Mouse (Mus musculus) layer of hippocampus, adult 11-12 months (tissue): Measurements from ENCODE around the gene Slc34a3.

Source experiments
- DNase-seq: peaks from one replicate; pipeline ENCODE4 v3.0.0; 2022; ENCODE audit warnings: low spot score

Slc34a3 gene

DNA sequence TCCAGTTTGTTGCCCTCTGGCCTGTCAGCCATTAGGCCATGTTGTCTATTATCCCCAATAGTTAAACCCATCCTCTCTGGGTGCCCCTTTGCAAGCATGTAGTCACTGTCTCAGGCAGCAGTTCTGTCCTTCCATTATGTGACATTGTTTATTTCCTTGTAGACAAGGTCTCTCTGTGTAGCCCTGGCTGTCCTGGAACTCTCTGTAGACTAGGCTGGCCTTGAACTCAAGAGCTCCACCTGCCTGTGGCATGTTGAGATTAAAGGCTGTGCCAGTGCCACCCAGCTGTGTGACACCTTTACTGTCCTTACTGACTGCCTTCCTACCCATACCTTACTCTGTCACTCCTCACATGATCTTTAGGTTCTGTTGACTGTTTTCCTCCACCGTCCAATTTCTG is 18.2 kb upstream of the Slc34a3 start:
- no peak for DNase-seq

DNA sequence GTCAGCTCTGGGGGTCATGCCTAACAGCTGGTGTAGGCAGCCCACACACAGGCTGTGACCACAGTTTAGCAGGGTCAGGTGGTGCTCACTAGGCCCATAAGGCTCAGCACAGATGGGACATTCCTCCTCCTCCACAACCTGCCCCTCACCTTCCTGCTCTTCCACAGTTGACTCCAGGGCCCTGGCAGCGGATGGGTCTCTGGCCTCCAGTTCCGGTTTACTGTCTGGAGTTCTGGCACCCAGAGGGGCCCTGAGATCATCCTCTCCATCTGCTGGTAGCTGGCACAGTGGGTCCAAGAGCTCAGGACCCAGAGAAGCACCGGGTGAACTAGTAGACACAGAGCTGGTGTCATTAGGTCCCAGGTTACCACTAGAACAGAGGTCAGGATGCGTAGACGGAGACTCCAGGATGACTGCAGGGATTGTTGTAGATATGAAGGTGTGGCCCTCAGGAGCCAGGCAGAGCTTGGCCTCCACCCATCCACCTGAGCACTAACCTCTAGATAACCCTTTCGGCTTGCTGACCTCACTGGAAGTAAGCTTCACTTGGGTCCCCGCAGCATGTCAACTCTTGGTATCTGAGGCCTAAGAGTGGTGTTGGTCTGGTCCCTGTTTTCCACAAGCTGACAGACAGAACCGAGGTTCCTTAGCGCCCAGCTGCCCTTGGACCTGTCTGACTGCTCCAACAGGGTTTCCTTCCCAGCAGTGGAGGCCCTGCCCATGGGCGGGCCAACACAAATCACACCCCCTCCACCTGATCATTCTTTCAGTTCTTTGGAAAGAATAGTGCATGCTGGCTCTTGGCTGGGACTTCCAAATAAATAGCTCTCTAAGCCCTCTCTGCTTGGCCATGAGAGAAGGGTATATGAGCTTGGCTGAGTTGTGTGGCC is 12.3 kb upstream of the Slc34a3 start, which contains the start of gene AL732309.1:
Gene AL732309.1, minus strand, starts transcription at position 681 of the 890 bp plus-strand sequence.
- no peak for DNase-seq

DNA sequence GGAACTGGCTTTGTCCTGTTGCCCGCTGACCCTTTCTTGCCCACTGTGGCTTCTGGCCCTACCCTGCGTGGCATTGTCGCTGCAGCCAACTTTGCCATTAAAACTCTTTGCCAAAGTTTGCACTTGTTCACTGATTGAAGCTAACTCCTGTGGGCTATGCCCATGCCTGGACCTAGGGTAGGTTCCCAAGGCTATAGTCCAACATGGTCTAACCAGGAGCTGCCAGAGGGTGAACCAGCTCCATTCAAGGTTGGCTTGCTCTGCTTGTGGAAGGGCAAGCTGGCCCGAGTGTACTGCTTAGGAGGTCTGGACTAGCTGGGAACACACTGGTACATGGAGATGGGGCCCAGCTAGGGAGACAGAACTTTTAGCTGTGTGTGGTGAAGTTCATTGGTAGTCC is 10.0 kb upstream of the Slc34a3 start:
- no peak for DNase-seq

DNA sequence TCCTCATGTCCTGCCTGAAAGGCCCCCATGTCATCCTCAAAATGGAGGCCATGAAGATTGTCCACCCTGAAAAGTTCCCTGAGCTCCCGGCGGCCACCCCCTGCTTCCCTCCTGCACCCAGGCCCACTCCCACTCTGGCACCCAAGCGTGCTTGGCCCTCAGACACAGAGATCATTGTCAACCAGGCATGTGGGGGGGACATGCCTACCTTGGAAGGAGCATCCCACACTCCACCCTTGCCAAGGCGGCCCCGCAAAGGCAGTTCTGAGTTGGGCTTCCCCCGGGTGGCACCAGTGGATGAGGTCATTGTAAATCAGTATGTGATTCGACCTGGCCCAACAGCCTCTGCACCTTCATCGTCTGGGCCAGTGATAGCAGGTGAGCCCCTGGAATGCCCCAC is 9.2 kb upstream of the Slc34a3 start:
- DNase-seq: no peak

DNA sequence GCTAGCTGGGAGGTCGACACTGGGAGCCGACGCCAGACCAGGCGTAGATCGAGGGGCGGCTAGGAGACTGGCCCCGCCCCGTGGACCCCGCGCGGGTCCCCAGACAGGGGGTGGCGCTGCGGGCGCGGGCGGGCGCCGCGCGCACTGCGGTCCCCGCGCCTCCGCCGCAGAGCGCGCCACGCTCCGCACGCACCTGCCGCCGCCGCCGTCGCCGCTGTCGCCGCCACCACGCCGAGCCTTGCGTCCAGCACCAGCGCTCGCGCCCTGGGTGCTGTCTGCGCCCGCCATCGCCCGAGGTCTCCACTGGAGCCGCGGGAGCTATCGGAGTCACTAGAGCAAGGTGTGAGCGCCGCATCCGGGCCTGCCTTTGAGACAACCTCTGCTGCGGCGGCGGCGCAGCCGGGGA is 7.9 kb upstream of the Slc34a3 start, which contains the start of the genes Rnf208 and Cysrt1:
Gene Rnf208, plus strand, starts transcription at position 155 of the 406 bp plus-strand sequence.
Gene Cysrt1, minus strand, starts transcription at position 352 of the 406 bp plus-strand sequence.
- DNase-seq: no peak

DNA sequence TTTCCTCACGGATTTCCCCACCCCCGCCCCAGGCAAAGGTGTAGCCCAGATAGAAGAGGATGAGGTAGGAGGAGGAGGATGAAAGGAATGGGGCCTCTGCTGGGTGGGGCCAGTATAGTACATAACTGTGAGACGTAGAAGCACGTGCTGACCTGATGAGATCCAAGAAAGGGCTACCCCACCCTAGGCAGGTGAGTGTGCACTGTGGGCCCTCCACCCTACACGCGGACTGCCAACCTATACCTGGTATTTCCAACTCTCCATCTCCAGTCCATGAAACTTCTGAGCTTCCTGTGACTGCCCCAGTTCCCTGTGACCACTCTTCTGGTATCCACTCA is 7.2 kb upstream of the Slc34a3 start:
- no peak for DNase-seq

DNA sequence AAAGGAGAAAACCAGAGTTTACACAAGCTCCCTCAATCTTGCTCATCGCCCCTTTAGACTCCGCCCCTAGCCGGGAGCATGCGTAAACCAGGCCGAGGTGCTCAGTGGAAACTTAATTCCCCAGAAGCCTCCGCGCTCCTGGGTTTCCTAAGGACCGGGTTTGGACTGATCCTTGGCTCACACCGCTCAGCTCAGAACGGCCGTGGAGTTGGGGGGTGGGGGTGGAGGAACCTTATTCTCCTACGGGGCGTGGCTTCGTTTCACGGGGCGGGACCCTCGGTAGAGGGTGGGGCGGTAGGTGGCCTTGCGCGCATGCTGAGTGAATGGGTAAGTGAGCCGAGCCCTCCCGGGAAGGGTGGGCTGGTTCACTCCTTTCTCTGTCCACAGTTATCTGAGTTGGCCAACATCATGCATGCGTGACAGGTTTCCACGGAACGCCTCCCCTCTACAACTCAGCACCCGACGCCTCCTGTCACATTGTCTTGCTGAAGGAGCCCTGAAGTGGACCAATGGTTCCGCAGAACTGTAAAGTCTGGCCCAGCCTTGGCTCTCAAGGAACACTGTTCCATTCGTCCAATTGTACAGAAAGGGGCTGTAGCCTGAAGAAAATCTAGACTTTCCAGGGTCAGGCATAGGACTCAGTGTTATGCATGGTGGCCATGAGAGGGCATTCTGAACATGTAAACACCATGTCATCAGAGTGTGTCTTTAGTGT is 6.7 kb upstream of the Slc34a3 start:
- DNase-seq: peak; percentile 65

DNA sequence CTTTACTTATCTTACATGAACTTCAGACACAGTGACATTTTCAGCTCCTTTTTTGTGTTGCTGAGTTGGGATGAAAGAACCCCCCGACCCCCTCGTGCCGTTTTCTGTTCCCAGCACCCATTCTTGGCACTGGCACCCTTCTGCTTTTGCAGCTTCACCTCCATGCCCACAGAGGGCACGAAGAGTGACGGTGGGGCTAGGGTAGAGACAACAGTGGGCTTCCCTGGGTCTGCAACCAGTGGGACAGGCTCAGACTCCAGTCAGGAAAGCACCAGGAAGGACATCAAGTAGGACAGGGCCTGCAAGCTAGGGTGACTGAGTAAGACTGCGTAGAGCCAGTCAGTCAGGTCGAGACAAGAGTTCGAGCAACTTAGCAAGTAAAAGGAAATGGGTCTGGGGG is 6.1 kb upstream of the Slc34a3 start:
- no peak for DNase-seq

DNA sequence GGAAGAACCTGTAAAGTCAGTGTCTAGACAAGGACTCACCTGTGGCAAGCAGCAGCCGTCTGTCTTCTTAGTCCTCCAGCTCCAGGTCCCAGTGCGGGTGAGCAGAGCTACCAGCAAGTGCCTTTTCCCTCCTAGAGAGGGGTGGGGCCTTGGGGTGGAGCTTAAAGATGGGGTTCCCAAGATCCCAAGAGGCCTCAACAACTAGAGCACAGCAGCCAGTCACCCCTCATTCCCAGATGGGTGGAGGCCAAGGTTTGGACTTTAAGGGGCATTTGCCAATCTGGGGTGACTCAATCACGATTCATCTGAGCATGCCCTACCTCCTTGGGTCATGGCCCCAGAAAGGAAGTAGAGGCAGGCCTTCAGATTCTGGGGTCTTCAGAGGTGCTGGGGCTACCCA is 5.6 kb upstream of the Slc34a3 start:
- DNase-seq: no peak

DNA sequence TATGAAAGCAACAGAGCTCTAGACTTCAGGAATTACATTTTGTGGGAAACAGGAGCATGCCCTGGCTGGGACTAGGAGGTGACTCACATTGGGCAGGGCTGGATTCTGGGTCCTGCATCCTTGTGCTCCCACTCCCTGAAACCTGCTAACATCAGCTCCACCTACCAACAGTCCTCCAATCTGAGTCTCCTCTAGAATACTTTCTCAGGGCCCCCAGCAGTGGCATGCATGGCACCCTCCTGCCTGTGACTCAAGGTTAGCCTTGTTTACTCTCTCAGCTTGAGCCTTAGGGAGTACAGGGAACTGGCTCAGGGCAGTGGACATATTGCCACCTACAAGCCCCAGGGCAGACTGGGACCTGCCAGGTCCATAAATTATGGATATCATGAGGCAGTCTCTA is 3.9 kb upstream of the Slc34a3 start:
- DNase-seq: no peak

DNA sequence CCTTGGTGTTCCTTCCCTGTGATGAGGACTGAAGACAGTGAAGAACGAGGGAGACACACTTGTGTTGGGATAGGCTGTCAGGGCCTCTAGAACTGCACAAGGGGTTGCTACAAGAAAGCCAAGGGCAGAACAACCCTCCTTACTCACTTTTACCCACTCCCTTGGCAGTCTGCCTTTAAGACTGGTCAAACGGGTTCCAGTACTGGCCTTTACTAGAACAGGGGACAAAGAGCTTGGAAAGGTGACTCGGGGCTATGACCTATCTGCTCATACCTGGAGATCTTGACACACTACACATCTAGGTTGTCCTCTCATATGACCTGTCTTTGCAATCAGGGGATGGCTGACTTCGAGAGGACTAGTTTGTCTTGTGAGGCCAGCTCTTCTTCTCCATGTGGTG is 3.4 kb upstream of the Slc34a3 start:
- DNase-seq: no peak

DNA sequence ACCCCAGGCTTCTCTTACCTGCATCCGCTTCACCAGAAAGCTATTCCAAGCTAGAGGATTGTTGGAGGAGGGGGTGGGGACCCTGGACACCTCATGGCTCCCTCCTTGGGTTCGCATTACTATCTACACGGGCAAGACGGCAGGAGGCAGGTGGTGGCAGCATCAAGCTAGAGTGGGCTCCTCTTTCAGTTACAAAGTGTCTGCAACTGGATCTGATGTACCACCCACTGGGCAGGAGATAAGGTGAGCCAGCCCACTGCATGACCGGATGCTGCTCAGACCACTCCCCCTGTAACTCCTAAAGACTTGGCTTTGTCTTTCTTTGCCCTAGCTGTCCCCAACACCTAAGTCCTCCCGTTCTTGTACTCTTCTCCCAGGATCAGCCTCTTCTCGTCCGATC is 2.5 kb upstream of the Slc34a3 start, which contains the start of gene Rnf224:
Gene Rnf224, minus strand, starts transcription at position 174 of the 400 bp plus-strand sequence.
- DNase-seq: no peak

DNA sequence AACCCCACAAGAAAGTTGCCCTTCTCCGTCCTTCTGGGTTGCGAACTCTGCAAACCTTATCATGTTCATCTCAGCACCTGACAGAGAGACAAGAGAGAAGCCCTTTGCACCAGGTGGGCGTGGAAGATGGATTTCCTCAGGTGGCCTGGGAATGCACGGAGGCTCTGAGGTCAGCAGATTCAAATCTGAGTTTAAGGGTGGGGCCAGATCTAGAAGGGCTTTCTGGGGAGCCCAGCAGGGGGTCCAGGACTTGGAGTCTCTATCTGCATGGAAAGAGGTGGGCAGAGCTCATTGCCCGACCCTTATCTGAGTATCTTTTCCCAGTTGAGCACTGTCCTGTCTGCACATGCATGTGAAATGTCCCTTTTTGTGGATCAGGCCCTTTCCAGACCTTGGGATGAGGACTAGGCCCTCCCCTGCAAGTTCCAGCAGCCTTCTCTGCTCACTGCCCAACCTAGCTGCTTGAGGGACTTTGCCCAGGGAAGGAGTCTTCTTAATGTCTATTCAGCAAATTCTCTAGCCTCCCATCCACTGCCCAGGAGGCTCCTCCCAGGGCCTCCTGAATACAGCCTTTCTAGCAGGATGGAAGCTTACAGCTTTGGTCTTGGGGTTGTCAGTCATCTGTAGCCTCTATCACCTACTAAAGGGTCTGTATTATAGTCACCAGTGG is 522 bp upstream of the Slc34a3 start:
- no peak for DNase-seq

DNA sequence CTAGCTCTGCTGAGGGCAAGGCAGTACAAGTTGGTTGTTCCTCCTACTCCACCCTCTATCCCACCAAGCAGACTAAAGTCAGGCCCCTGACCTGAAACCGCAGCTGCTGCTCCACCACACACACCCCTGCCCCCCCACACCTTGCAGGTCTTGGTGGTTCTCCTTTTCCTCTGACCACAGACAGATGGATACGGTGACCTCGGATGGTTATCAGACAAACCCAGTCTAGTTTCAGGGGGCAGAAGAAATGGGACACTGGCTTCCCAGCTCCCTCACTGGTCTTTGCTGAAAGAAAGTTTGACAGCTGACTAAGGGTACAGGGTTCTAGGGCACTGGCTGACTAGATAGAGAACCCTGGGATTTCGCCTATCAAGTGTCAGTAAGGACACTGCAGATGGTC is 743 bp downstream of the Slc34a3 start:
- no peak for DNase-seq

DNA sequence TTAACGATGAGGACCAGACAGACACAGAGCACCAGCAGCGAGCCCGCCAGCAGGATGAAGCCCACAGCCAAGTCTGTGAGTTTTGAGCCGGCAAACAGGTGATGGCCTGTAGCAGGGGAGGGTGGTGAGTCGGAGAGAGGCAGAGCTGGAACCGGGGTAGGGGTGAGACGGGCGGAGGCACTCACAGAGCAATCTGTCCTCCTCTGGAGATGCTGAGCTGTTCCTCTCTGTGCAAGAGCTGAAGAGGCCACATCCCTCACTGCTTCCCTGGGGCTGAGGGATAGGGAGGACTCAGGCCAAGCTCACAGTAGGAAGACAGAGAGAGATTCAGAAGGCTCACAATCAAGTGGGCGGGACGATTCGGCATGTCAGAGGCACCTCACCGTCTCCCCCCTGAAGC is 3.1 kb downstream of the Slc34a3 start:
- DNase-seq: no peak

DNA sequence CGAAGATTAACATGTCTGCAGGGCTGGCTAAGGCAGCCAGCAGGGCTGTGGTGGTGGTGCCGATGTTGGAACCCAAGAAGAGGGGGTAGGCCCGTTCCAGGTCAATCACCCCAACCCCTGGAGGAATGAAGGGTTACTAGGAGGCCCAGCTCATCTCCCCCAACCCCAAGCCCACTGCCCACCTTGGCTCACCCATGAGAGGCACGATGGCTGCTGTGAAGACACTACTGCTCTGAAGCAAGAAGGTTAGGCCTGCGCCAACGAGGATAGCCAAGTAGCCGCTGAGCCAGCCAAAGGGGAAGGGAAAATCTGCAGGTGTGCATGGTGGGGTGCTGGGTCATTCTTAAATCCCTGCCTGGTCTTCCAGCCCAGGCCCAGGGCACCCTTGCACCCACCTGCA is 3.6 kb downstream of the Slc34a3 start:
- DNase-seq: no peak

DNA sequence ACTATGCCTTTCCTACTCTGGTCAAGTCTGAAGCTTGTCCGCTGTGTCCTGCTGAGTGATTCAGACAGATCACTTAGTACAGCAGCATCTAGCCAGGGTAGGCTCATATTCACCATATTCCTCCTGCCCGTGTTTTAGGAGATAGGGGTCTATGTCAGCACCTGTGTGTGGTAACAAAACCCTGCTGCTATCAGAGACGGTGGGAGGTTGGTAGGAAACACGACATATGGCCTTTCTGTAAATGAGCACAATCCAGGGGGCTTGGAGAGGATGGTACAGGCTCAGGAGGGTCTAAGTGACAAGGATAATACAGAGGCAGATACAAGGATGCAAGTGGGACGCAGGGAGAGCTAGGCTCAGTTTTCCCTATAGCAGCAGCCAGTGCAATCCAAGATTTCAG is 4.6 kb downstream of the Slc34a3 start:
- no peak for DNase-seq

DNA sequence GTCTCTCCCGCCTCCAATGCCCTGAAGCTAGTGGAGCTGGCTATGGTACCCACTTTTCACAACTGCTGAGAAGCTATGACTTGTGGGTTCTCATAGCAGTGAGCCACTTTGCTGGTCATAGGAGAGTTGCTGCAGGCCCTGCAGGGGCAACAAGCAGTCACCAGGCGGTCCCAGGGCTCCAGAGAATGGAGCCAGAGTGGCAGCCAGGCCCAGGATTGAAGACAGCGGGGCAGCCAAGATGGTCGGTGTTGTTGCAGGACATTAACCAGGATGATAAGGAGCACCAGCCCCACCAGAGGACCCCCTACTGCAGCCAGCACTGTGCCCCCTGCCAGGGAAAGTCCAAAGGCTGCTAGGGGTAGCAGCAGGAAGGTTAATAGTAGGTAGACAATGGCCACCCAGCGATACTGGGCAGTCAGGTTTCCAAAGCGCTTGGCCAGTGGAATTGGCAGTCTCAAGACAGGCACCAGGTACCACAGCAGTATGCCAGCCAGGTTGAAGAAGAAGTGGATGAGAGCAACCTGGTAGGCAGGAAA is 5.1 kb downstream of the Slc34a3 start:
- DNase-seq: no peak

DNA sequence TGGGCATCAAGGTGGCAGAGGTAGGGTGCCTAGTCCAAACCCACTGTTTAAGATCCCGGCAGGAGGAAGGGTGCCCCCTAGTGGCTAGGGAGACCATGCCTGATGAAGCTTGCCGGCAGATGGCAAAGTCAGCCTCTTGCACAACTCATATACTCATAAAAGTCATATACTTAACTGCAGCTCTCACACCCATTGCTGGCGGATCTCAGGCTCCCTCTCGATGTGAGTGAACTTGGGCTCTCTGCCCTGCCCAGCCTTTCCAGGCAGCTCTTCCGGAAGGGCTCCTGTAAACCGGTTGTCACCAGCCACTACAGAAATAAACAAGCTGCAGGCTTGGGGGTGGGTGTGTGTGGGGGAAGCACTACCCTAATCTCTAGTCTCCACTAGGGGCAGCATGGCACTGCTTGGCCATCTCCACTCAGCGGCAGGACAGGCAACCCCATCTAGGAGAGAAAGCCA is 5.7 kb downstream of the Slc34a3 start:
- DNase-seq: peak; percentile 91

DNA sequence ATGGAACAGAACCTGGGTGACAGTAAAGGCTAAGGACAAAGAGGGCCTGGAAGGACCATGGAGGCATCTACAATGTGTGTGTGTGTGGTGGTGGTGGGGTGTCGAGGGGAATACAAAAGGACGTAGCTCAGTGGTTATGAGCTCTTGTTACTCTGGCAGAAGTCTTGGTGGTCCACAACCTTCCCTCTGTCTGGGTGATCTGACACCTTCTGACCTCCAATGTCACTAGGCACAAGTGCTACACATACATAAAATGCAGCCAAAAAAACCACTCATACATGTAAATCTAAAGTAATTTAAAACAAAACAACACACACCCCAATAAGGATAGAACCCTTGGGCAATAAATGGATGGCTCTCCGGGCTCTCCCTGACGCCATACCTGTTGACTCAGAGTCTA is 6.8 kb downstream of the Slc34a3 start:
- no peak for DNase-seq

DNA sequence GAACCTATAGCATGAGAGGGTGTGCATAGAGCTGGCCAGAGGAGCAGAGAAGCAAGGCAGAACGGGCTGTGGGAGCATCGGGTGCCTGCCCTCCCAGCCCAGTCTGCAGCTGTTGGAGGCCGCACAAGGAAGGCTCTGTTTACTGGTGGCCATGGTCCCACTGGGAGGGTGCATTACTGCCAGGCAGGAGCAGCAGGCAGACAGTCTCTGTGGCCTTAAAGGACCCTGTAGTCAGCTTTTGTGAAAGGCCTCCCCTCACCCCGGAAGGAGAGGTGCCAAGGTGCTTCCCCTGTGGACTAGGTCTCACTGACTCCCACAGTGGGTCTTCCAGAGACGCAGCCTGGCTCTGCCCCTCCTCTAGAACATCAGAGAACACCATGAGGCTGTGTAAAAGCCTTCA is 7.3 kb downstream of the Slc34a3 start:
- peak; percentile 71 for DNase-seq

DNA sequence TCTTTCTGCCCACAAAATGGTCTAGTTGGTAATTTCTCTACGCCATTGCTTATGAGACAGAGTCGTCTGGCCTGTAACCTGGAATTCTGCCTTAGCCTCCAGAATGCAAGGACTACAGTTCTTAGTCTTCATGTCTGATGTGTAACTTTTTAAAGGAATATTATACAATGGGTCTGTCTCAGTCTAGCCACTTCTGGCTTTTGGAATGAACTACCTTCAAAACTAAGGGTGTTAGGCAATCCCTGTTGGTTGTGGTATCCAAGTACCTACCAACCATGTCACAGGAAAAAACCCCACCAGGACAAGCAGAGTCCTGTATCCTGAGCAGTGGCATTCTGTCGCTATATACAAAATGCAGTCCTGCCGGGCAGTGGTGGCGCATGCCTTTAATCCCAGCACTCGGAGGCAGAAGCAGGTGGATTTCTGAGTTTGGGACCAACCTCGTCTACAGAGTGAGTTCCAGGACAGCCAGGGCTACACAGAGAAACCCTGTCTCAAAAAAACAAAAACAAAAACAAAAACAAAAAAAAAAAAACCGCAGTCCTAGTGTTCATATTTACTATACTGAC is 8.3 kb downstream of the Slc34a3 start:
- no peak for DNase-seq
